Mouse (Mus musculus): ENCODE data around the gene Gm49601. TPM values are rescaled to one million over a fixed set of nuclear protein-coding genes. Genes with fewer than 3 reads are reported as not detected.

Gene Gm49601
- total RNA-seq (2023): not detected

GRCm38 (mm10) chr16:18626376-18626878, at the start of gene Gm49601:
TSS of gene Gm49601 (minus strand) at chr16:18626427.

GRCm38 (mm10) chr16:18629390-18630231, 3.4 kb upstream of the Gm49601 start, which contains the start of gene Sept5:
TSS of gene Sept5 (minus strand) at chr16:18629954.

DNA sequence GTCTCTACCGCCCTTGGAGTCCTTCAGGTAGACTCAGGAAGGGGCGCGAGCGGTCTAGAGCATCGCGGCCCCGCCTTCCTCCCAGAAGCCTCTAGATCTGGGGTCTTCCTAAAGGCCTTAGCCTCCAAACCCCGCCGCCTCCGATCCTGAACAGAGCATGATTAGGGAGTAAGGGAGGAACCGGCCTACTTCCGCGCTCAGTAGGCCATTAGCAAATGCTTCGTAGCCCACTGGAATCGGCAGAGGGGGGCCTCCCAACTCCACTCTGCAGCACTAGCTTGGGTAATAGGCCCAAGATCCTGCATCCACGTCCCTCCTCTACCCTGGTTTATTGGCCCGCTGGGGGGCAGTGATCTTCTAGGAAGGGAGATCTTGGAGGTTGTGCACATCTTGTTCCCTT, 4.2 kb downstream of the Gm49601 start, which contains the start of gene Gp1bb:
Gene Gp1bb, minus strand, starts transcription at position 385 of the 400 bp plus-strand sequence.

GRCm38 (mm10) chr16:18589804-18590790, 36.1 kb downstream of the Gm49601 start, which contains the start of gene Tbx1:
TSS of gene Tbx1 (minus strand) at chr16:18590671.

Other genes starting within 250 kb of the Gm49601 start
- gene Txnrd2, start 200.0 kb downstream of the Gm49601 start, total RNA-seq (2023): 10 to 100 TPM; 15.9 to 16.8 TPM
- gene Comt, start 199.6 kb downstream of the Gm49601 start, total RNA-seq (2023): 10 to 100 TPM; 17.4 to 19.5 TPM
- gene Gnb1l, start 127.7 kb downstream of the Gm49601 start, total RNA-seq (2023): 1 to 10 TPM; 6.6 to 8.2 TPM
- gene Rtl10, start 127.5 kb downstream of the Gm49601 start, total RNA-seq (2023): 10 to 100 TPM in 1 of 2 experiments, 1 to 10 TPM in 1; 9.7 to 10.7 TPM
- not detected for gene Tbx1, start 35.8 kb downstream of the Gm49601 start, total RNA-seq (2023)
- not detected for gene Gp1bb, start 4.0 kb downstream of the Gm49601 start, total RNA-seq (2023)
- gene Sept5, start 3.5 kb upstream of the Gm49601 start, total RNA-seq (2023): not detected
- gene Cldn5, start 150.4 kb upstream of the Gm49601 start, total RNA-seq (2023): not detected
- 100 to 1,000 TPM; 107 to 108 TPM for gene Ufd1, start 185.4 kb upstream of the Gm49601 start, total RNA-seq (2023)
- 1 to 10 TPM; 4.5 to 5.5 TPM for gene Cdc45, start 185.6 kb upstream of the Gm49601 start, total RNA-seq (2023)
- gene 2510002D24Rik, start 210.2 kb upstream of the Gm49601 start, total RNA-seq (2023): 10 to 100 TPM; 41.9 to 44.5 TPM
- 1 to 10 TPM in 1 of 2 experiments, not detected in 1; 7.5 TPM for gene Gm28539, start 210.2 kb upstream of the Gm49601 start, total RNA-seq (2023)